Mouse (Mus musculus) erythroblast, embryonic 14.5 days (primary cell): ENCODE measurements around the gene Nudt9. TPM values are rescaled to one million over a fixed set of nuclear protein-coding genes. Genes with fewer than 3 reads are reported as not detected.

Source experiments
- H3K27me3 ChIP-seq: 2 replicates; pipeline ENCODE4 v1.6.1; 2012; ENCODE audit warnings: inconsistent platforms; ENCODE audit not compliant: control insufficient read depth
- H3K36me3 ChIP-seq: 2 replicates; pipeline ENCODE4 v1.6.1; 2012; ENCODE audit warnings: mild to moderate bottlenecking, inconsistent platforms; ENCODE audit not compliant: control insufficient read depth
- H3K4me1 ChIP-seq: 2 replicates; pipeline ENCODE4 v1.6.1; 2012; ENCODE audit warnings: inconsistent platforms; ENCODE audit not compliant: control insufficient read depth
- H3K4me3 ChIP-seq: replicated peaks from 2 replicates; pipeline ENCODE3; 2012; ENCODE audit warnings: moderate library complexity, mild to moderate bottlenecking, inconsistent platforms
- H3K9me3 ChIP-seq: 2 replicates; pipeline ENCODE4 v1.6.1; 2012; ENCODE audit warnings: low read length, inconsistent platforms, mixed read lengths; ENCODE audit not compliant: control insufficient read depth
- GATA1 ChIP-seq: IDR thresholded peaks from 2 replicates; pipeline ENCODE4 v1.6.1; 2012; ENCODE audit warnings: low read length, inconsistent platforms, mixed read lengths
- TAL1 ChIP-seq: IDR thresholded peaks from 3 replicates; pipeline ENCODE4 v1.6.1; 2012; ENCODE audit warnings: low read length, inconsistent platforms, mixed read lengths
- polyA plus RNA-seq: library from polyadenylated mRNA; stranded (reverse); fragments of >175 nt; gene quantifications from 2 replicates; pipeline ENCODE4 v1.2.3, GENCODE M21; 2012

Gene Nudt9
- polyA plus RNA-seq, 1 experiment, result 40.0 TPM

GRCm38 (mm10) chr5:104110171-104110920 is 64.2 kb downstream of the Nudt9 start:
- Histone ChIP-seq H3K27me3 (no peaks in the 10 kb centered on the region), H3K9me3 (no peaks in the 10 kb centered on the region), H3K4me3 (no peak overlapping the region), H3K4me1 (no peaks in the 10 kb centered on the region), H3K36me3 (no peaks in the 10 kb centered on the region)
- TF ChIP-seq GATA1, result no peak
- TF ChIP-seq TAL1, result no peak

- Histone ChIP-seq H3K9me3 (no peaks in the 10 kb centered on the region), H3K36me3 (no peaks in the 10 kb centered on the region), H3K4me3 (no peak overlapping the region), H3K4me1 (no peaks in the 10 kb centered on the region), H3K27me3 (no peaks in the 10 kb centered on the region)
- no peak for TF ChIP-seq GATA1
- TF ChIP-seq TAL1, result no peak
These were observed 65.9 kb downstream of the Nudt9 start for GRCm38 (mm10) chr5:104112016-104112415.

GRCm38 (mm10) chr5:104112511-104112910 is 66.4 kb downstream of the Nudt9 start:
- TF ChIP-seq TAL1, result no peak
- no peak for TF ChIP-seq GATA1

GRCm38 (mm10) chr5:104113491-104114172 is 67.5 kb downstream of the Nudt9 start, which contains the start of gene Sparcl1:
Sparcl1 (minus strand) TSS chr5:104113733.
- no peaks in the 10 kb centered on the region for H3K4me1 ChIP-seq
- H3K4me3 ChIP-seq, result no peak within 1 kb of the TSS
- TF ChIP-seq TAL1, result no peak
- no peak for TF ChIP-seq GATA1
- H3K36me3 ChIP-seq, result no peaks in the 10 kb centered on the region
- H3K27me3 ChIP-seq, result no peaks in the 10 kb centered on the region
- H3K9me3 ChIP-seq, result no peaks in the 10 kb centered on the region

More at GRCm38 (mm10) chr5:104112511-104112910, 66.4 kb downstream of the Nudt9 start:
- no peaks in the 10 kb centered on the region for H3K9me3 ChIP-seq
- H3K4me1 ChIP-seq, result no peaks in the 10 kb centered on the region
- H3K36me3 ChIP-seq, result no peaks in the 10 kb centered on the region
- no peak overlapping the region for H3K4me3 ChIP-seq
- H3K27me3 ChIP-seq, result no peaks in the 10 kb centered on the region

Other genes starting within 250 kb of the Nudt9 start
- gene Klhl8, start 135.0 kb upstream of the Nudt9 start, polyA plus RNA-seq, result not detected in 2 replicates
- not detected in 2 replicates for gene Hsd17b13, start 68.9 kb upstream of the Nudt9 start, polyA plus RNA-seq
- 0.02 and 0.03 TPM in 2 replicates for gene Hsd17b11, start 24.4 kb upstream of the Nudt9 start, polyA plus RNA-seq
- gene Gm17660, start 31.3 kb downstream of the Nudt9 start, polyA plus RNA-seq, result not detected in 2 replicates
- not detected in 2 replicates for gene Sparcl1, start 67.4 kb downstream of the Nudt9 start, polyA plus RNA-seq
- not detected in 2 replicates for gene Dspp, start 124.4 kb downstream of the Nudt9 start, polyA plus RNA-seq
- not detected in 2 replicates for gene Dmp1, start 156.3 kb downstream of the Nudt9 start, polyA plus RNA-seq